Mouse (Mus musculus): ENCODE data around the gene Rassf2.

GRCm38 (mm10) chr2:131988550-131988949 lies 41.5 kb downstream of the Rassf2 start:
- no peak for TF ChIP-seq POLR2A (IDR thresholded peaks at IDR 0.05; ENCODE audit: control insufficient read depth, low read depth, low read length)
- TF ChIP-seq CTCF (IDR thresholded peaks at IDR 0.05; ENCODE audit: control insufficient read depth, insufficient read depth, insufficient replicate concordance, low read depth, low read length) = no peak

Data from testis, adult 2 months (tissue).